14 mouse cellular contexts compared by ENCODE assay signal in the genomic region with DNA sequence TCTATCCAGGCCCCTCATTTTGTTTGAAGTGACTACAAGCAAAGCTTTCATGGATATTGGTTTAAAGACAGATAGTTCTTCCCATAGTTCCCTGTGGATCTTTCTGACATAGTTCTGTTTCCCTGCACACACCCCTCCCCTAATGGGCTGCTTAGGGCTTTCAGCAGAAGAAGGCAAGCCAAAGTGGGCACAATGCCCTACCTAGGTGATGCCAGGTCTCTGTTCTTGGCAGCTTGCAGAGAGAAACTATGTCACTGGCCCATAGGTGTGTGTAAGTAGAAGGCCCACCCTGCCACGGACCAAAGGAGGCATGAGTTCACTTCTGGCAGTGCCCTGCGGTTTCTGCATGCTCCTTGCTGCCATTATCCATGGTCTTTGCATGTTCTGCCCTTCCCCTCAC.
DNase-seq lines count a peak whose midpoint lies in the region; ATAC-seq and TF ChIP-seq lines count a peak whose summit lies in the region.
"Had no signal": no experiment of that assay in that cellular context is flagged by ENCODE, and none has a peak within 500 bp of the region (broad histone marks: within the 10 kb centered on the region; RNA-seq: fewer than 3 reads in every experiment).

No protein-coding gene starts in this region.

- intact Hi-C loops in heart, adult 2 months (cut with DNase I) = no loop called here

- DNase-seq in heart, adult 2 months = peak; percentile 28 to 49
- no peak for DNase-seq in midbrain, embryonic 14.5 days
- DNase-seq in cerebellum, adult 9-11 months = peak; percentile 94
- no peak for DNase-seq in lung, postnatal 0 days (ENCODE audit: low spot score)
- DNase-seq: gastrocnemius, postnatal 36 days; kidney, adult 2 months; kidney, postnatal 4 days; lung, adult 2 months; thymus, postnatal 14 days had no signal

- no peak for TF ChIP-seq EP300 in heart, adult 2 months (IDR thresholded peaks at IDR 0.05; ENCODE audit: insufficient read depth, low read depth, low read length)
- TF ChIP-seq EP300 in lung, postnatal 0 days (IDR thresholded peaks at IDR 0.05) = no peak

- no peak for TF ChIP-seq POLR2A in heart, adult 2 months (IDR thresholded peaks at IDR 0.05; ENCODE audit: insufficient read depth, low read depth, low read length)

- ATAC-seq in heart, embryonic 11.5 days (replicated peaks; ENCODE audit: insufficient number of reproducible peaks, low FRiP score, low TSS enrichment) = no peak
- no peak for ATAC-seq in midbrain, embryonic 14.5 days (ENCODE audit: low FRiP score, low TSS enrichment)
- no peak for ATAC-seq in midbrain, embryonic 16.5 days
- no peak for ATAC-seq in neural tube, embryonic 14.5 days (ENCODE audit: low read depth)
- ATAC-seq in lung, postnatal 0 days = no peak

- no peak overlapping the region for H3K4me3 ChIP-seq in heart, adult 2 months
- H3K4me3 ChIP-seq in heart, embryonic 11.5 days (ENCODE audit: low read depth, low read length) = no peak overlapping the region
- H3K4me3 ChIP-seq in midbrain, embryonic 14.5 days (replicated peaks; ENCODE audit: low read depth, low read length) = no peak overlapping the region
- no peak overlapping the region for H3K4me3 ChIP-seq in midbrain, embryonic 16.5 days (ENCODE audit: low read depth, low read length)
- no peak overlapping the region; the same call in 1 of the 2 replicates for H3K4me3 ChIP-seq in neural tube, embryonic 14.5 days (ENCODE audit: low read depth, low read length)
- H3K4me3 ChIP-seq in lung, postnatal 0 days (ENCODE audit: low read depth, low read length) = no peak overlapping the region
- H3K4me3 ChIP-seq: limb, embryonic 15.5 days; stomach, embryonic 15.5 days had no signal

- WGBS in heart, adult 2 months = 54% methylated on average over 2 of the region's 2 CpGs
- WGBS in heart, embryonic 11.5 days (ENCODE audit: insufficient replicate concordance) = 83% methylated on average over 2 of the region's 2 CpGs
- 97% methylated on average over 2 of the region's 2 CpGs for WGBS in midbrain, embryonic 14.5 days
- 90% methylated on average over 2 of the region's 2 CpGs for WGBS in midbrain, embryonic 16.5 days
- WGBS in neural tube, embryonic 14.5 days = 82% methylated on average over 2 of the region's 2 CpGs
- WGBS in lung, postnatal 0 days = 73% methylated on average over 2 of the region's 2 CpGs

- TF ChIP-seq CTCF in heart, adult 2 months (IDR thresholded peaks at IDR 0.05) = no peak
- no peak for TF ChIP-seq CTCF in lung, postnatal 0 days (IDR thresholded peaks at IDR 0.05)

- H3K79me2 ChIP-seq in heart, adult 2 months (replicated peaks; ENCODE audit: control insufficient read depth, insufficient read depth, low read length) = no peaks in the 10 kb centered on the region

- H3K27me3 ChIP-seq in heart, adult 2 months (ENCODE audit: control insufficient read depth, insufficient read depth, low read length) = no peaks in the 10 kb centered on the region
- H3K27me3 ChIP-seq in heart, embryonic 11.5 days (ENCODE audit: control insufficient read depth, insufficient read depth, low read length) = no peaks in the 10 kb centered on the region
- H3K27me3 ChIP-seq in midbrain, embryonic 14.5 days (ENCODE audit: control insufficient read depth, insufficient read depth, low read length) = no peaks in the 10 kb centered on the region
- no peaks in the 10 kb centered on the region for H3K27me3 ChIP-seq in midbrain, embryonic 16.5 days (ENCODE audit: control insufficient read depth, insufficient read depth, low read depth, low read length)
- H3K27me3 ChIP-seq in neural tube, embryonic 14.5 days (ENCODE audit: control insufficient read depth, insufficient read depth, low read length) = no peaks in the 10 kb centered on the region
- H3K27me3 ChIP-seq in lung, postnatal 0 days (replicated peaks; ENCODE audit: insufficient read depth, low read length) = no peaks in the 10 kb centered on the region
- H3K27me3 ChIP-seq: limb, embryonic 15.5 days; stomach, embryonic 15.5 days had no signal

- no peak overlapping the region for H3K9ac ChIP-seq in heart, adult 2 months (ENCODE audit: low read depth, low read length)
- no peak overlapping the region for H3K9ac ChIP-seq in heart, embryonic 11.5 days (ENCODE audit: low read depth, low read length)
- H3K9ac ChIP-seq in midbrain, embryonic 14.5 days (replicated peaks; ENCODE audit: low read length) = no peak overlapping the region
- H3K9ac ChIP-seq in midbrain, embryonic 16.5 days (ENCODE audit: low read depth, low read length) = no peak overlapping the region
- H3K9ac ChIP-seq in neural tube, embryonic 14.5 days (replicated peaks; ENCODE audit: low read depth, low read length) = no peak overlapping the region
- H3K9ac ChIP-seq in lung, postnatal 0 days (replicated peaks; ENCODE audit: low read depth) = no peak overlapping the region
- H3K9ac ChIP-seq: limb, embryonic 15.5 days; stomach, embryonic 15.5 days had no signal

- no peaks in the 10 kb centered on the region; the same call in 1 of the 2 replicates for H3K4me1 ChIP-seq in heart, adult 2 months (ENCODE audit: control insufficient read depth, insufficient read depth, low read length)
- peaks cover 19% of the 10 kb centered on the region for H3K4me1 ChIP-seq in heart, embryonic 11.5 days (ENCODE audit: control insufficient read depth, insufficient read depth, low read length)
- H3K4me1 ChIP-seq in midbrain, embryonic 14.5 days (ENCODE audit: control insufficient read depth, insufficient read depth, low read length) = peaks cover 52% of the 10 kb centered on the region
- H3K4me1 ChIP-seq in midbrain, embryonic 16.5 days (ENCODE audit: control insufficient read depth, insufficient read depth, low read length) = peaks cover 64% of the 10 kb centered on the region
- peaks cover 52% of the 10 kb centered on the region for H3K4me1 ChIP-seq in neural tube, embryonic 14.5 days (ENCODE audit: control insufficient read depth, insufficient read depth, low read length)
- no peaks in the 10 kb centered on the region for H3K4me1 ChIP-seq in lung, postnatal 0 days (ENCODE audit: insufficient read depth, low read depth, low read length)

- no peaks in the 10 kb centered on the region for H3K36me3 ChIP-seq in heart, adult 2 months (ENCODE audit: control insufficient read depth, insufficient read depth, low read length)
- H3K36me3 ChIP-seq in heart, embryonic 11.5 days (ENCODE audit: control insufficient read depth, insufficient read depth, low read length) = no peaks in the 10 kb centered on the region
- H3K36me3 ChIP-seq in midbrain, embryonic 14.5 days (ENCODE audit: control insufficient read depth, insufficient read depth, low read length) = no peaks in the 10 kb centered on the region
- H3K36me3 ChIP-seq in midbrain, embryonic 16.5 days (ENCODE audit: control insufficient read depth, insufficient read depth, low read length) = no peaks in the 10 kb centered on the region
- no peaks in the 10 kb centered on the region for H3K36me3 ChIP-seq in neural tube, embryonic 14.5 days (ENCODE audit: control insufficient read depth, insufficient read depth, low read length)
- H3K36me3 ChIP-seq in lung, postnatal 0 days (ENCODE audit: insufficient read depth, low read length) = no peaks in the 10 kb centered on the region
- H3K36me3 ChIP-seq: limb, embryonic 15.5 days; stomach, embryonic 15.5 days had no signal

- H3K9me3 ChIP-seq in heart, embryonic 11.5 days (replicated peaks; ENCODE audit: control insufficient read depth, low read length) = no peaks in the 10 kb centered on the region
- H3K9me3 ChIP-seq in midbrain, embryonic 14.5 days (ENCODE audit: control insufficient read depth, low read length) = no peaks in the 10 kb centered on the region
- H3K9me3 ChIP-seq in midbrain, embryonic 16.5 days (replicated peaks; ENCODE audit: control insufficient read depth, low read length, poor library complexity, severe bottlenecking) = no peaks in the 10 kb centered on the region
- H3K9me3 ChIP-seq in neural tube, embryonic 14.5 days (ENCODE audit: control insufficient read depth, low read length) = no peaks in the 10 kb centered on the region
- H3K9me3 ChIP-seq in lung, postnatal 0 days (ENCODE audit: low read length) = no peaks in the 10 kb centered on the region
- H3K9me3 ChIP-seq: limb, embryonic 15.5 days; stomach, embryonic 15.5 days had no signal

- H3K4me2 ChIP-seq in heart, embryonic 11.5 days = no peak overlapping the region
- H3K4me2 ChIP-seq in midbrain, embryonic 14.5 days (ENCODE audit: low read length) = peak overlapping the region; percentile 66
- no peak overlapping the region for H3K4me2 ChIP-seq in midbrain, embryonic 16.5 days (ENCODE audit: low read length)
- H3K4me2 ChIP-seq in neural tube, embryonic 14.5 days (ENCODE audit: low read depth, low read length) = peak overlapping the region; percentile 66
- H3K4me2 ChIP-seq in lung, postnatal 0 days (replicated peaks; ENCODE audit: low read depth, low read length) = no peak overlapping the region
- H3K4me2 ChIP-seq: limb, embryonic 15.5 days; stomach, embryonic 15.5 days had no signal

- H3K27ac ChIP-seq in heart, adult 2 months = no peak overlapping the region
- H3K27ac ChIP-seq in heart, embryonic 11.5 days (ENCODE audit: low read depth, low read length) = no peak overlapping the region
- no peak overlapping the region for H3K27ac ChIP-seq in midbrain, embryonic 14.5 days (replicated peaks; ENCODE audit: low read depth, low read length)
- no peak overlapping the region for H3K27ac ChIP-seq in midbrain, embryonic 16.5 days (ENCODE audit: low read length)
- no peak overlapping the region for H3K27ac ChIP-seq in neural tube, embryonic 14.5 days (ENCODE audit: low read depth, low read length)
- no peak overlapping the region for H3K27ac ChIP-seq in lung, postnatal 0 days (ENCODE audit: low read length)
- H3K27ac ChIP-seq: limb, embryonic 15.5 days; stomach, embryonic 15.5 days had no signal

Comparison
In these comparisons a context has a peak if more than half of its experiments do, and no peak if none do; other contexts are left out.
1. H3K4me2 ChIP-seq: peak in midbrain, embryonic 14.5 days (single experiment) and neural tube, embryonic 14.5 days (single experiment); none in heart, embryonic 11.5 days (single experiment), midbrain, embryonic 16.5 days (single experiment) and lung, postnatal 0 days (single experiment).
2. DNase-seq: peak in heart, adult 2 months (2 of 2) and cerebellum, adult 9-11 months (single experiment); none in midbrain, embryonic 14.5 days (single experiment) and lung, postnatal 0 days (single experiment).